Comparison of ENCODE assay signal across 9 mouse cellular contexts in genomic region chr17:25416219-25416618, GRCm38 (mm10). TPM values are rescaled to one million over a fixed set of nuclear protein-coding genes. Genes with fewer than 3 reads are reported as not detected.
DNase-seq lines count a peak whose midpoint lies in the region; ATAC-seq and TF ChIP-seq lines count a peak whose summit lies in the region.
"Had no signal": no experiment of that assay in that cellular context is flagged by ENCODE, and none has a peak within 500 bp of the region (broad histone marks: within the 10 kb centered on the region; RNA-seq: fewer than 3 reads in every experiment).

No protein-coding gene starts in this region.

- 15% methylated on average over 2 of the region's 3 CpGs for WGBS in heart, embryonic 12.5 days
- WGBS in embryonic facial prominence, embryonic 10.5 days: 17% methylated on average over 3 of the region's 3 CpGs
- 17% methylated on average over 3 of the region's 3 CpGs for WGBS in heart, postnatal 0 days
- 23% methylated on average over 3 of the region's 3 CpGs for WGBS in liver, embryonic 12.5 days (ENCODE audit: insufficient replicate concordance)

- no peaks in the 10 kb centered on the region for H3K9me3 ChIP-seq in heart, embryonic 12.5 days (replicated peaks)
- H3K9me3 ChIP-seq in embryonic facial prominence, embryonic 10.5 days: no peaks in the 10 kb centered on the region
- no peaks in the 10 kb centered on the region for H3K9me3 ChIP-seq in heart, postnatal 0 days (replicated peaks; ENCODE audit: control insufficient read depth, low read length)
- H3K9me3 ChIP-seq in liver, embryonic 12.5 days (replicated peaks): no peaks in the 10 kb centered on the region

- intact Hi-C loops in left cerebral cortex, postnatal 14 days (cut with DNase I): no loop called here

- no peak for TF ChIP-seq CTCF in heart, postnatal 0 days (IDR thresholded peaks at IDR 0.05; ENCODE audit: low read depth)

- no peaks in the 10 kb centered on the region for H3K27me3 ChIP-seq in heart, embryonic 12.5 days (replicated peaks)
- no peaks in the 10 kb centered on the region for H3K27me3 ChIP-seq in embryonic facial prominence, embryonic 10.5 days (replicated peaks; ENCODE audit: low read depth, poor library complexity, severe bottlenecking)
- H3K27me3 ChIP-seq in heart, postnatal 0 days (ENCODE audit: control insufficient read depth, insufficient read depth, low read length): no peaks in the 10 kb centered on the region
- H3K27me3 ChIP-seq in liver, embryonic 12.5 days (replicated peaks): 0 out of 2 replicates have a peak, but pooled peaks cover 2% of the 10 kb centered on the region

- no peak overlapping the region for H3K4me3 ChIP-seq in heart, embryonic 12.5 days
- peak overlapping the region; percentile 32; the same call in 1 of the 2 replicates for H3K4me3 ChIP-seq in embryonic facial prominence, embryonic 10.5 days
- H3K4me3 ChIP-seq in heart, postnatal 0 days (ENCODE audit: low read depth, low read length): no peak overlapping the region
- no peak overlapping the region for H3K4me3 ChIP-seq in liver, embryonic 12.5 days

- TF ChIP-seq EP300 in heart, postnatal 0 days (IDR thresholded peaks at IDR 0.05; ENCODE audit: low read depth): no peak

- peak overlapping the region; percentile 26 for H3K9ac ChIP-seq in heart, embryonic 12.5 days
- peak overlapping the region; percentile 10; the same call in 1 of the 2 replicates for H3K9ac ChIP-seq in heart, postnatal 0 days (replicated peaks; ENCODE audit: low read depth, low read length)
- no peak overlapping the region for H3K9ac ChIP-seq in liver, embryonic 12.5 days

- peak overlapping the region; percentile 32; the same call in 1 of the 2 replicates for H3K4me2 ChIP-seq in heart, embryonic 12.5 days
- H3K4me2 ChIP-seq in heart, postnatal 0 days (ENCODE audit: low read depth, low read length): no peak overlapping the region
- no peak overlapping the region for H3K4me2 ChIP-seq in liver, embryonic 12.5 days

- ATAC-seq in heart, embryonic 12.5 days (ENCODE audit: insufficient number of reproducible peaks, low FRiP score): peak; percentile 29; the same call in 1 of the 2 replicates
- peak; percentile 29; the same call in 1 of the 2 replicates for ATAC-seq in heart, postnatal 0 days (ENCODE audit: insufficient read depth, low read depth)
- 0 out of 2 replicates have a peak, but pooled peaks have one; percentile 19 for ATAC-seq in liver, embryonic 12.5 days
- no peak for ATAC-seq in megakaryocyte progenitor cell, adult 5-6 weeks (replicated peaks; ENCODE audit: poor library complexity)
- no peak for ATAC-seq in cerebellum, adult (ENCODE audit: insufficient number of reproducible peaks, low FRiP score, low TSS enrichment)

- peaks cover 4% of the 10 kb centered on the region; the same call in 1 of the 2 replicates for H3K36me3 ChIP-seq in heart, embryonic 12.5 days
- no peaks in the 10 kb centered on the region for H3K36me3 ChIP-seq in embryonic facial prominence, embryonic 10.5 days (replicated peaks)
- H3K36me3 ChIP-seq in heart, postnatal 0 days (replicated peaks; ENCODE audit: control insufficient read depth, insufficient read depth, low read length): no peaks in the 10 kb centered on the region
- no peaks in the 10 kb centered on the region for H3K36me3 ChIP-seq in liver, embryonic 12.5 days

- DNase-seq in heart, adult 11 months: no peak
- DNase-seq in embryonic facial prominence, embryonic 10.5 days (ENCODE audit: low spot score): peak; percentile 47
- DNase-seq in heart, postnatal 0 days (ENCODE audit: low spot score): no peak
- DNase-seq in left cerebral cortex, postnatal 14 days (ENCODE audit: low spot score in 2 of 2): no peak

- H3K27ac ChIP-seq in heart, embryonic 12.5 days (ENCODE audit: poor library complexity, severe bottlenecking): peak overlapping the region; percentile 52
- peak overlapping the region; percentile 88 for H3K27ac ChIP-seq in embryonic facial prominence, embryonic 10.5 days (replicated peaks)
- H3K27ac ChIP-seq in heart, postnatal 0 days (ENCODE audit: low read depth): peak overlapping the region; percentile 69
- no peak overlapping the region for H3K27ac ChIP-seq in liver, embryonic 12.5 days

- H3K4me1 ChIP-seq in heart, embryonic 12.5 days (replicated peaks): peaks cover 76% of the 10 kb centered on the region
- peaks cover 76% of the 10 kb centered on the region for H3K4me1 ChIP-seq in embryonic facial prominence, embryonic 10.5 days
- peaks cover 33% of the 10 kb centered on the region for H3K4me1 ChIP-seq in heart, postnatal 0 days (ENCODE audit: control insufficient read depth, insufficient read depth)
- H3K4me1 ChIP-seq in liver, embryonic 12.5 days: peaks cover 29% of the 10 kb centered on the region

RNA-seq across cellular contexts. Expression of gene Cacna1h, which starts 17.4 kb away (rescaled TPM):
- 13.5 and 16.3 TPM in 2 replicates for polyA plus RNA-seq in heart, embryonic 12.5 days (2016; fragmentation: Nextera tagmentation; extraction: Ambion mirVana)
- 2.9 and 3.3 TPM in 2 replicates for polyA plus RNA-seq in embryonic facial prominence, embryonic 10.5 days (2016; fragmentation: Nextera tagmentation; extraction: Ambion mirVana)
- 39.2 and 65.9 TPM in 2 replicates for total RNA-seq in heart, postnatal 0 days (2014; rRNA removed; ENCODE audit: low replicate concordance)
- polyA plus RNA-seq in heart, postnatal 0 days (2015; fragmentation: Nextera tagmentation; extraction: Ambion mirVana): 3.1 and 3.4 TPM in 2 replicates
- 1.2 and 1.6 TPM in 2 replicates for polyA plus RNA-seq in liver, embryonic 12.5 days (2016; fragmentation: Nextera tagmentation; extraction: Ambion mirVana)
- total RNA-seq in left cerebral cortex, postnatal 14 days (2021): 10 to 100 TPM; 42.1 to 43.2 TPM
- 0.32 TPM in 1 of 2 replicates, not detected in the other for total RNA-seq in megakaryocyte progenitor cell, adult 5-6 weeks (2015)
- not detected in 2 replicates for total RNA-seq in megakaryocyte progenitor cell, adult 5-6 weeks (2017)
- total RNA-seq: liver, adult 2 months had no signal

RNA-seq across cellular contexts. Expression of gene Tekt4, which starts 38.2 kb away (rescaled TPM):
- 0.45 and 0.54 TPM in 2 replicates for polyA plus RNA-seq in heart, embryonic 12.5 days (2016; fragmentation: Nextera tagmentation; extraction: Ambion mirVana)
- polyA plus RNA-seq in embryonic facial prominence, embryonic 10.5 days (2016; fragmentation: Nextera tagmentation; extraction: Ambion mirVana): 0.33 TPM in 1 of 2 replicates, not detected in the other
- 1.3 TPM in 1 of 2 replicates, not detected in the other for total RNA-seq in heart, postnatal 0 days (2014; rRNA removed; ENCODE audit: low replicate concordance)
- 0.23 and 1.1 TPM in 2 replicates for polyA plus RNA-seq in heart, postnatal 0 days (2015; fragmentation: Nextera tagmentation; extraction: Ambion mirVana)
- polyA plus RNA-seq in liver, embryonic 12.5 days (2016; fragmentation: Nextera tagmentation; extraction: Ambion mirVana): not detected in 2 replicates
- total RNA-seq in left cerebral cortex, postnatal 14 days (2021): 1 to 10 TPM; 1.5 to 3.8 TPM
- total RNA-seq in megakaryocyte progenitor cell, adult 5-6 weeks (2015): not detected in 2 replicates
- total RNA-seq in megakaryocyte progenitor cell, adult 5-6 weeks (2017): not detected in 2 replicates
- total RNA-seq: liver, adult 2 months had no signal
- polyA plus RNA-seq: liver, adult 2 months had no signal

RNA-seq across cellular contexts. Expression of gene Tpsg1, which starts 47.1 kb away (rescaled TPM):
- not detected in 2 replicates for polyA plus RNA-seq in heart, embryonic 12.5 days (2016; fragmentation: Nextera tagmentation; extraction: Ambion mirVana)
- not detected in 2 replicates for polyA plus RNA-seq in embryonic facial prominence, embryonic 10.5 days (2016; fragmentation: Nextera tagmentation; extraction: Ambion mirVana)
- not detected in 2 replicates for total RNA-seq in heart, postnatal 0 days (2014; rRNA removed; ENCODE audit: low replicate concordance)
- 0.33 and 0.56 TPM in 2 replicates for polyA plus RNA-seq in heart, postnatal 0 days (2015; fragmentation: Nextera tagmentation; extraction: Ambion mirVana)
- 0.42 and 0.69 TPM in 2 replicates for polyA plus RNA-seq in liver, embryonic 12.5 days (2016; fragmentation: Nextera tagmentation; extraction: Ambion mirVana)
- total RNA-seq in left cerebral cortex, postnatal 14 days (2021): not detected
- not detected in 2 replicates for total RNA-seq in megakaryocyte progenitor cell, adult 5-6 weeks (2015)
- total RNA-seq in megakaryocyte progenitor cell, adult 5-6 weeks (2017): not detected in 2 replicates
- total RNA-seq: liver, adult 2 months had no signal
- polyA plus RNA-seq: liver, adult 2 months had no signal

RNA-seq across cellular contexts. Expression of gene Tpsb2, which starts 50.1 kb away (rescaled TPM):
- not detected in 2 replicates for polyA plus RNA-seq in heart, embryonic 12.5 days (2016; fragmentation: Nextera tagmentation; extraction: Ambion mirVana)
- not detected in 2 replicates for polyA plus RNA-seq in embryonic facial prominence, embryonic 10.5 days (2016; fragmentation: Nextera tagmentation; extraction: Ambion mirVana)
- 15.2 and 28.1 TPM in 2 replicates for total RNA-seq in heart, postnatal 0 days (2014; rRNA removed; ENCODE audit: low replicate concordance)
- 26.2 and 35.5 TPM in 2 replicates for polyA plus RNA-seq in heart, postnatal 0 days (2015; fragmentation: Nextera tagmentation; extraction: Ambion mirVana)
- polyA plus RNA-seq in liver, embryonic 12.5 days (2016; fragmentation: Nextera tagmentation; extraction: Ambion mirVana): 0.29 TPM in 1 of 2 replicates, not detected in the other
- total RNA-seq in left cerebral cortex, postnatal 14 days (2021): under 1 TPM in 1 of 2 experiments, not detected in 1; 0.26 TPM
- not detected in 2 replicates for total RNA-seq in megakaryocyte progenitor cell, adult 5-6 weeks (2015)
- not detected in 2 replicates for total RNA-seq in megakaryocyte progenitor cell, adult 5-6 weeks (2017)
- total RNA-seq: liver, adult 2 months had no signal
- polyA plus RNA-seq: liver, adult 2 months had no signal

Comparison
In these comparisons a context has a peak if more than half of its experiments do, and no peak if none do; other contexts are left out.
1. ATAC-seq: peak in heart, embryonic 12.5 days (single experiment), heart, postnatal 0 days (single experiment) and liver, embryonic 12.5 days (single experiment); none in megakaryocyte progenitor cell, adult 5-6 weeks (single experiment) and cerebellum, adult (single experiment).